Mouse (Mus musculus): ENCODE data around the gene Wnt9b. TPM values are rescaled to one million over a fixed set of nuclear protein-coding genes. Genes with fewer than 3 reads are reported as not detected.
"Not testable (repeated sequence)": the region's sequence is repeated elsewhere in the genome, so short reads cannot be mapped to it uniquely, and the experiment has no call there.

The Wnt9b gene
- polyA plus RNA-seq, 1 experiment from 2014 or later = 4.3 TPM

GRCm38 (mm10) chr11:103760891-103761290 is 11.3 kb upstream of the Wnt9b start:
- H3K36me3 ChIP-seq; ATAC-seq (ENCODE audit: insufficient number of reproducible peaks, insufficient read depth, low FRiP score, low TSS enrichment); H3K4me2 ChIP-seq (replicated peaks); H3K9ac ChIP-seq; H3K9me3 ChIP-seq; H3K4me1 ChIP-seq; H3K27me3 ChIP-seq; H3K27ac ChIP-seq; H3K4me3 ChIP-seq: not testable (repeated sequence)
- 84% methylated on average over 5 of the region's 5 CpGs for WGBS

GRCm38 (mm10) chr11:103760101-103760500 is 10.5 kb upstream of the Wnt9b start:
- no peak for ATAC-seq (ENCODE audit: insufficient number of reproducible peaks, insufficient read depth, low FRiP score, low TSS enrichment)
- H3K27ac ChIP-seq = no peak overlapping the region
- 51% methylated on average over 7 of the region's 7 CpGs for WGBS
- no peaks in the 10 kb centered on the region for H3K36me3 ChIP-seq
- no peak overlapping the region for H3K4me2 ChIP-seq (replicated peaks)
- peaks cover 4% of the 10 kb centered on the region; the same call in 1 of the 2 replicates for H3K27me3 ChIP-seq
- H3K9me3 ChIP-seq = 0 out of 2 replicates have a peak, but pooled peaks cover 2% of the 10 kb centered on the region
- no peak overlapping the region for H3K4me3 ChIP-seq
- H3K9ac ChIP-seq = no peak overlapping the region
- H3K4me1 ChIP-seq = no peaks in the 10 kb centered on the region

- peaks cover 12% of the 10 kb centered on the region for H3K27me3 ChIP-seq
- no peaks in the 10 kb centered on the region for H3K4me1 ChIP-seq
- no peak for ATAC-seq (ENCODE audit: insufficient number of reproducible peaks, insufficient read depth, low FRiP score, low TSS enrichment)
- no peak overlapping the region for H3K27ac ChIP-seq
- no peak overlapping the region for H3K4me3 ChIP-seq
- WGBS = 5% methylated on average over 6 of the region's 6 CpGs
- H3K9ac ChIP-seq = no peak overlapping the region
- no peak overlapping the region for H3K4me2 ChIP-seq (replicated peaks)
- no peaks in the 10 kb centered on the region for H3K36me3 ChIP-seq
- 0 out of 2 replicates have a peak, but pooled peaks cover 2% of the 10 kb centered on the region for H3K9me3 ChIP-seq
These were observed 9.1 kb upstream of the Wnt9b start for GRCm38 (mm10) chr11:103758706-103759105.

- H3K9ac ChIP-seq = no peak overlapping the region
- ATAC-seq (ENCODE audit: insufficient number of reproducible peaks, insufficient read depth, low FRiP score, low TSS enrichment) = no peak
- H3K4me2 ChIP-seq (replicated peaks) = no peak overlapping the region
- WGBS = 51% methylated on average over 11 of the region's 11 CpGs
- H3K36me3 ChIP-seq = no peaks in the 10 kb centered on the region
- no peak overlapping the region for H3K4me3 ChIP-seq
- H3K4me1 ChIP-seq = no peaks in the 10 kb centered on the region
- peaks cover 18% of the 10 kb centered on the region for H3K27me3 ChIP-seq
- no peak overlapping the region for H3K27ac ChIP-seq
- H3K9me3 ChIP-seq = 0 out of 2 replicates have a peak, but pooled peaks cover 2% of the 10 kb centered on the region
These were observed 8.4 kb upstream of the Wnt9b start for GRCm38 (mm10) chr11:103758054-103758453.

- no peak for ATAC-seq (ENCODE audit: insufficient number of reproducible peaks, insufficient read depth, low FRiP score, low TSS enrichment)
- Histone ChIP-seq H3K4me3 (no peak overlapping the region), H3K9ac (no peak overlapping the region), H3K4me2 (replicated peaks) (no peak overlapping the region), H3K27me3 (peaks cover 85% of the 10 kb centered on the region), H3K9me3 (no peaks in the 10 kb centered on the region), H3K36me3 (no peaks in the 10 kb centered on the region), H3K4me1 (peaks cover 11% of the 10 kb centered on the region), H3K27ac (no peak overlapping the region)
- 61% methylated on average over 3 of the region's 3 CpGs for WGBS
These were observed 991 bp upstream of the Wnt9b start for GRCm38 (mm10) chr11:103750612-103751011.

GRCm38 (mm10) chr11:103735046-103735781 is 14.4 kb downstream of the Wnt9b start:
- 70% methylated on average over 19 of the region's 19 CpGs for WGBS
- no peak overlapping the region for H3K9ac ChIP-seq

GRCm38 (mm10) chr11:103734411-103735045 is 15.1 kb downstream of the Wnt9b start:
- Histone ChIP-seq H3K4me2 (replicated peaks) (no peak overlapping the region), H3K4me1 (no peaks in the 10 kb centered on the region; the same call in 1 of the 2 replicates), H3K9me3 (no peaks in the 10 kb centered on the region), H3K9ac (no peak overlapping the region), H3K36me3 (no peaks in the 10 kb centered on the region), H3K27ac (no peak overlapping the region), H3K27me3 (peaks cover 9% of the 10 kb centered on the region; the same call in 1 of the 2 replicates), H3K4me3 (no peak overlapping the region)
- WGBS = 66% methylated on average over 5 of the region's 5 CpGs
- no peak for ATAC-seq (ENCODE audit: insufficient number of reproducible peaks, insufficient read depth, low FRiP score, low TSS enrichment)

More at GRCm38 (mm10) chr11:103735046-103735781, 14.4 kb downstream of the Wnt9b start:
- no peak overlapping the region for H3K27ac ChIP-seq
- no peaks in the 10 kb centered on the region; the same call in 1 of the 2 replicates for H3K4me1 ChIP-seq
- no peaks in the 10 kb centered on the region for H3K36me3 ChIP-seq
- no peak for ATAC-seq (ENCODE audit: insufficient number of reproducible peaks, insufficient read depth, low FRiP score, low TSS enrichment)
- peaks cover 6% of the 10 kb centered on the region; the same call in 1 of the 2 replicates for H3K27me3 ChIP-seq
- H3K9me3 ChIP-seq = no peaks in the 10 kb centered on the region
- no peak overlapping the region for H3K4me2 ChIP-seq (replicated peaks)
- no peak overlapping the region for H3K4me3 ChIP-seq

- Histone ChIP-seq H3K4me2 (replicated peaks) (no peak overlapping the region), H3K4me3 (no peak overlapping the region), H3K9ac (no peak overlapping the region), H3K9me3 (no peaks in the 10 kb centered on the region), H3K36me3 (no peaks in the 10 kb centered on the region), H3K27ac (no peak overlapping the region), H3K4me1 (no peaks in the 10 kb centered on the region; the same call in 1 of the 2 replicates), H3K27me3 (peaks cover 9% of the 10 kb centered on the region; the same call in 1 of the 2 replicates)
- ATAC-seq (ENCODE audit: insufficient number of reproducible peaks, insufficient read depth, low FRiP score, low TSS enrichment) = no peak
- 87% methylated on average over 2 of the region's 2 CpGs for WGBS
These were observed 15.7 kb downstream of the Wnt9b start for GRCm38 (mm10) chr11:103733961-103734360.

GRCm38 (mm10) chr11:103733069-103733468 is 16.6 kb downstream of the Wnt9b start:
- H3K27me3 ChIP-seq = peaks cover 9% of the 10 kb centered on the region; the same call in 1 of the 2 replicates
- 66% methylated on average over 4 of the region's 4 CpGs for WGBS
- no peak overlapping the region for H3K9ac ChIP-seq
- H3K36me3 ChIP-seq = no peaks in the 10 kb centered on the region
- H3K9me3 ChIP-seq = no peaks in the 10 kb centered on the region
- no peaks in the 10 kb centered on the region; the same call in 1 of the 2 replicates for H3K4me1 ChIP-seq
- no peak overlapping the region for H3K27ac ChIP-seq
- no peak overlapping the region for H3K4me3 ChIP-seq
- 0 out of 2 replicates have a peak, but pooled peaks have one; percentile 55 for ATAC-seq (ENCODE audit: insufficient number of reproducible peaks, insufficient read depth, low FRiP score, low TSS enrichment)
- H3K4me2 ChIP-seq (replicated peaks) = no peak overlapping the region

GRCm38 (mm10) chr11:103732306-103732705 is 17.3 kb downstream of the Wnt9b start:
- H3K4me2 ChIP-seq (replicated peaks) = no peak overlapping the region
- peaks cover 9% of the 10 kb centered on the region; the same call in 1 of the 2 replicates for H3K27me3 ChIP-seq
- no peaks in the 10 kb centered on the region for H3K9me3 ChIP-seq
- no peaks in the 10 kb centered on the region for H3K36me3 ChIP-seq
- no peak overlapping the region for H3K4me3 ChIP-seq
- no peak overlapping the region for H3K9ac ChIP-seq
- no peak for ATAC-seq (ENCODE audit: insufficient number of reproducible peaks, insufficient read depth, low FRiP score, low TSS enrichment)
- WGBS = 79% methylated on average over 7 of the region's 7 CpGs
- no peak overlapping the region for H3K27ac ChIP-seq
- no peaks in the 10 kb centered on the region; the same call in 1 of the 2 replicates for H3K4me1 ChIP-seq

- no peak overlapping the region for H3K4me3 ChIP-seq
- no peaks in the 10 kb centered on the region for H3K36me3 ChIP-seq
- WGBS = 87% methylated on average over 9 of the region's 9 CpGs
- no peak overlapping the region for H3K27ac ChIP-seq
- ATAC-seq (ENCODE audit: insufficient number of reproducible peaks, insufficient read depth, low FRiP score, low TSS enrichment) = no peak
- no peak overlapping the region for H3K4me2 ChIP-seq (replicated peaks)
- H3K27me3 ChIP-seq = peaks cover 9% of the 10 kb centered on the region; the same call in 1 of the 2 replicates
- no peaks in the 10 kb centered on the region for H3K9me3 ChIP-seq
- H3K9ac ChIP-seq = no peak overlapping the region
- no peaks in the 10 kb centered on the region; the same call in 1 of the 2 replicates for H3K4me1 ChIP-seq
These were observed 18.0 kb downstream of the Wnt9b start for GRCm38 (mm10) chr11:103731594-103731993.
